Mouse (Mus musculus) limb, embryonic 11.5 days (tissue): Measurements from ENCODE around the gene Gm17555. TPM values are rescaled to one million over a fixed set of nuclear protein-coding genes. Genes with fewer than 3 reads are reported as not detected.

ENCODE experiments used
- polyA plus RNA-seq: library from polyadenylated mRNA; unstranded; fragments of >200 nt; fragmentation: Nextera tagmentation; extraction: Ambion mirVana; gene quantifications from 2 replicates; pipeline ENCODE4 v1.2.1, GENCODE M21; 2014

Gene Gm17555
- polyA plus RNA-seq, 1 experiment from 2014 or later = not detected

Other genes with a start within 250 kb of the Gm17555 start
- 0.70 and 1.8 TPM in 2 replicates for gene Fgf7, start 180.4 kb upstream of the Gm17555 start, polyA plus RNA-seq
- gene Fam227b, start 63.1 kb upstream of the Gm17555 start, polyA plus RNA-seq = not detected in 2 replicates
- 28.3 and 29.5 TPM in 2 replicates for gene Dtwd1, start 63.0 kb upstream of the Gm17555 start, polyA plus RNA-seq